Mouse (Mus musculus) lung, postnatal 0 days (tissue): ENCODE data around the gene Cpne8. TPM values are rescaled to one million over a fixed set of nuclear protein-coding genes. Genes with fewer than 3 reads are reported as not detected.

Source experiments
- ATAC-seq: fragments of 200-750 bp; cut with Nextera tagmentation; 2 replicates; pipeline ENCODE4 v1.8.0; 2017; ENCODE audit warnings: moderate library complexity
- DNase-seq: peaks from one replicate; pipeline ENCODE4 v3.0.0-alpha.2; 2016; ENCODE audit warnings: low spot score
- H3K27ac ChIP-seq: fragments of 300-500 bp; sonication (generic); 2 replicates; pipeline ENCODE4 v1.5.1; 2014; ENCODE audit warnings: antibody characterized with exemption, mild to moderate bottlenecking, low read length, mixed read lengths
- H3K27me3 ChIP-seq: fragments of 300-500 bp; sonication (generic); replicated peaks from 2 replicates; pipeline ENCODE4 v1.6.1; 2014; ENCODE audit warnings: low read length, mixed read lengths; ENCODE audit not compliant: insufficient read depth
- H3K36me3 ChIP-seq: fragments of 300-500 bp; sonication (generic); 2 replicates; pipeline ENCODE4 v1.6.1; 2014; ENCODE audit warnings: low read length, mixed read lengths; ENCODE audit not compliant: insufficient read depth
- H3K4me1 ChIP-seq: fragments of 300-500 bp; sonication (generic); 2 replicates; pipeline ENCODE4 v1.6.1; 2014; ENCODE audit warnings: antibody characterized with exemption, low read depth, low read length, mixed read lengths; ENCODE audit not compliant: insufficient read depth
- H3K4me2 ChIP-seq: fragments of 300-500 bp; sonication (generic); replicated peaks from 2 replicates; pipeline ENCODE4 v1.6.1; 2014; ENCODE audit warnings: low read depth, mild to moderate bottlenecking, low read length, moderate library complexity, mixed read lengths
- H3K4me3 ChIP-seq: fragments of 300-500 bp; sonication (generic); 2 replicates; pipeline ENCODE4 v1.5.1; 2014; ENCODE audit warnings: low read depth, low read length
- H3K9ac ChIP-seq: fragments of 300-500 bp; sonication (generic); replicated peaks from 2 replicates; pipeline ENCODE4 v1.6.1; 2014; ENCODE audit warnings: low read depth, mild to moderate bottlenecking
- H3K9me3 ChIP-seq: fragments of 300-500 bp; sonication (generic); 2 replicates; pipeline ENCODE4 v1.6.1; 2016; ENCODE audit warnings: low read length, mixed read lengths
- CTCF ChIP-seq: IDR thresholded peaks from 2 replicates; pipeline ENCODE4 v1.5.1; 2016; ENCODE audit warnings: antibody characterized with exemption, mild to moderate bottlenecking
- EP300 ChIP-seq: IDR thresholded peaks from 2 replicates; pipeline ENCODE4 v1.6.1; 2016; ENCODE audit warnings: antibody characterized with exemption, mild to moderate bottlenecking, control low read depth
- WGBS: fragments of 180-500 bp; shearing (Covaris S2); extraction: QIAGEN DNeasy Blood & Tissue Kit; methylation state at CpG from one replicate; pipeline ENCODE4 v1.1.7; 2014; 5-methylcytosine and 5-hydroxymethylcytosine counted together
- polyA plus RNA-seq: library from polyadenylated mRNA; unstranded; fragments of >200 nt; fragmentation: Nextera tagmentation; extraction: Ambion mirVana; gene quantifications from 2 replicates; pipeline ENCODE4 v1.2.1, GENCODE M21; 2015

Cpne8 gene
- polyA plus RNA-seq, 1 experiment from 2014 or later: 46.0 TPM

DNA sequence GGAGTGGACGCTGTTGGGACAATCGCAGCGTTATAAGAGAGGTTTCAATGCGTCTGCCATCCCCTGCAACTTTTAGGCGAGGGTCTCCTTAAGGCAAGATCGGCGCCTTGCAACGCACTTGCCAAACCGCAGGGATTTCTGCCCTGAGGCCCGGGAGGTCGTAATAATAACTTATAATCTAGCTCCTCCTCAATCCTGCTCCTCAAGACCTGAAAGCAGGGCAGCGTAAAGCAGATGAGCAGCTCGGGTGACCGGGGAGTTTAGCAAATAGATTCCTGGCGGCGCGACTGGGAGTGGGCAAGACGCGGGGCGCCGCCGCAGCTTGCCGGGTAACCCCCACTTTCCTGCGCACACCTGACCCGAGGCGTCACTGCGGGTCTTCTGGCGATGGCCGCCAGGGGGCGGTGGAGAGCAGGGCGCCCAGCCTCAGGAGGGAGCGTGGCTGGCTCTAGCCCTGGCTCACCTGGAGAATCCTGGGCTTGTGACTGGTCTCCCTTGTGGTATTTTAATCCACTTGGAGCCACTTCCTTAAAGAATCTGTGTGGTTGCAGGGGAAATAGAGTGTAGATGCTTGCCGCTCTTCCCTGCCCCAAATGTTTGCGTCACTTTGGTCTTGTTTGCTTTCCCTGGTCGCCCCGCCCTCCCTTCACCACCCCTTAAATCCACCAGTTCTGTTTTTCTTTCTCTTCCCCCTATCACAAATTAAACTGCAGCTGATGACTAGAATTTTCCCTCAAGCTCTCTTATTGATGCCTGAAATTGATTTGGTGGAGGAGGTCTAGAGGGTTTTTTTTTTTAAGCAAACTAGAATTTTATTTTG lies 738 bp upstream of the Cpne8 start:
- Histone ChIP-seq H3K27me3 (no peaks in the 10 kb centered on the region), H3K36me3 (no peaks in the 10 kb centered on the region), H3K4me3 (peak overlapping the region; percentile 64), H3K4me2 (peak overlapping the region; percentile 97), H3K27ac (0 out of 2 replicates have a peak overlapping the region, but pooled peaks have one; percentile 27), H3K4me1 (no peaks in the 10 kb centered on the region), H3K9ac (peak overlapping the region; percentile 29; the same call in 1 of the 2 replicates), H3K9me3 (no peaks in the 10 kb centered on the region)
- WGBS: 2% methylated on average over 36 of the region's 36 CpGs
- TF ChIP-seq CTCF: peak; percentile 99
- no peak for TF ChIP-seq EP300
- peak; percentile 73 for DNase-seq
- ATAC-seq: peak; percentile 80

- peak; percentile 57 for ATAC-seq
- Histone ChIP-seq H3K27ac (peak overlapping the region; percentile 29; the same call in 1 of the 2 replicates), H3K4me2 (peak overlapping the region; percentile 97), H3K36me3 (no peaks in the 10 kb centered on the region), H3K4me1 (no peaks in the 10 kb centered on the region), H3K9ac (0 out of 2 replicates have a peak overlapping the region, but pooled peaks have one; percentile 32), H3K27me3 (no peaks in the 10 kb centered on the region), H3K4me3 (peak overlapping the region; percentile 64), H3K9me3 (no peaks in the 10 kb centered on the region)
- WGBS: 3% methylated on average over 19 of the region's 19 CpGs
- peak; percentile 70 for DNase-seq
- TF ChIP-seq CTCF: no peak
- TF ChIP-seq EP300: no peak
Observed at GRCm38 (mm10) chr15:90678488-90678887, 744 bp downstream of the Cpne8 start.

DNA sequence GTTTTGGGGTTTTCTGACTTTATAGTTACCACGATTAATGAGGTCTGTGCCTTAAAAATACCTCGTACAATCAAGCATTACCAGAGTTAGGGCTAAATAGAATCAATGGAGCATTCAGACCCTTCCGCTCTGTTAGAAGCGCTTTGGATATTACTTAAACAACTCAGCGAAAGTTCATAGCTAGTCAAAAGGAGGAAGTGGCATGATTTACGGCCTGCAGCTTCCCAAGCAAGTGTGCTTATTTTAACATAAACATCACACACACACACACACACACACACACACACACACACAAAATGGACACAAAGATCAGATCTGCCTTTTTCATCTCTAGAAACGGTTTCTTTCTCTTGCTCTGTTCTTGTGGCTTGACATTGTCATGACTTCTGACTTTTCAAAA lies 9.7 kb downstream of the Cpne8 start:
- H3K27me3 ChIP-seq: no peaks in the 10 kb centered on the region
- no peaks in the 10 kb centered on the region for H3K36me3 ChIP-seq
- no peak overlapping the region for H3K9ac ChIP-seq
- H3K4me1 ChIP-seq: no peaks in the 10 kb centered on the region
- no peak overlapping the region for H3K4me3 ChIP-seq
- H3K27ac ChIP-seq: no peak overlapping the region
- H3K4me2 ChIP-seq: 0 out of 2 replicates have a peak overlapping the region, but pooled peaks have one; percentile 11
- 35% methylated on average over 7 of the region's 7 CpGs for WGBS
- no peaks in the 10 kb centered on the region for H3K9me3 ChIP-seq
- DNase-seq (peak; percentile 65), ATAC-seq (peak; percentile 46)
- TF ChIP-seq EP300 (peak; percentile 29; the same call in 1 of the 2 replicates), CTCF (no peak)

GRCm38 (mm10) chr15:90666893-90667292 lies 12.3 kb downstream of the Cpne8 start:
- WGBS: 70% methylated on average over 6 of the region's 6 CpGs
- peak; percentile 43 for DNase-seq
- no peaks in the 10 kb centered on the region for H3K27me3 ChIP-seq
- H3K4me1 ChIP-seq: no peaks in the 10 kb centered on the region
- no peak overlapping the region for H3K9ac ChIP-seq
- no peak overlapping the region for H3K4me3 ChIP-seq
- H3K27ac ChIP-seq: no peak overlapping the region
- TF ChIP-seq CTCF: no peak
- no peak for TF ChIP-seq EP300
- ATAC-seq: peak; percentile 28; the same call in 1 of the 2 replicates
- H3K36me3 ChIP-seq: no peaks in the 10 kb centered on the region
- no peaks in the 10 kb centered on the region for H3K9me3 ChIP-seq
- no peak overlapping the region for H3K4me2 ChIP-seq

DNA sequence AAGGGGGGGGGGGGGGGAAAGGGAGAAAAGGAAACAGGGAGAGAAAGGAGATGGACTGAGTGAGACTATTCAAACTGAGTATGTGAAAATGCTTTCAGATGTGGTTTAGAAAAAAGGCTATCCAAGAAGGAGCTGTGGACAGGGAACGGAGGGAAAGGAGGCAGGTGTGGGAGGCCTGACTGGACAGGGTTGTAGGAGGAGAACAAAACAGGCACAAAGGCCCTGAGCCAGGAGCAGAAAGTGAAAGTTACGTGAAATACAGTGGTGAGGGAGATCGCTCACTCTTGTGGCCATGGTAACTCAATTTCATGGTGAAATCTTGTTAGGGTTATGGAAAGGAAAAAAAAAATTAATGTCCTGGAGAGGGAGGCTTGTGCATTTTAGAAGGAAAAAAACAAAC lies 14.6 kb downstream of the Cpne8 start:
- H3K9me3 ChIP-seq: no peaks in the 10 kb centered on the region
- DNase-seq (no peak), ATAC-seq (no peak)
- no peaks in the 10 kb centered on the region for H3K27me3 ChIP-seq
- H3K4me1 ChIP-seq: no peaks in the 10 kb centered on the region
- H3K4me3 ChIP-seq: no peak overlapping the region
- H3K4me2 ChIP-seq: no peak overlapping the region
- no peak overlapping the region for H3K27ac ChIP-seq
- no peak for TF ChIP-seq CTCF
- TF ChIP-seq EP300: no peak
- no peaks in the 10 kb centered on the region for H3K36me3 ChIP-seq
- no peak overlapping the region for H3K9ac ChIP-seq
- 62% methylated on average over 3 of the region's 3 CpGs for WGBS

GRCm38 (mm10) chr15:90663631-90664030 lies 15.6 kb downstream of the Cpne8 start:
- no peak overlapping the region for H3K4me2 ChIP-seq
- H3K9me3 ChIP-seq: no peaks in the 10 kb centered on the region
- no peak overlapping the region for H3K9ac ChIP-seq
- H3K27me3 ChIP-seq: no peaks in the 10 kb centered on the region
- DNase-seq (no peak), ATAC-seq (no peak)
- H3K27ac ChIP-seq: no peak overlapping the region
- no peaks in the 10 kb centered on the region for H3K4me1 ChIP-seq
- no peak overlapping the region for H3K4me3 ChIP-seq
- H3K36me3 ChIP-seq: no peaks in the 10 kb centered on the region
- no peak for TF ChIP-seq EP300
- no peak for TF ChIP-seq CTCF
- 81% methylated on average over 4 of the region's 4 CpGs for whole genome bisulfite sequencing
